Mouse (Mus musculus): Measurements from ENCODE around the gene Ntsr1.

Gene Ntsr1

GRCm38 (mm10) chr2:180508455-180509115 is 8.8 kb downstream of the Ntsr1 start:
- no peak for DNase-seq

DNA sequence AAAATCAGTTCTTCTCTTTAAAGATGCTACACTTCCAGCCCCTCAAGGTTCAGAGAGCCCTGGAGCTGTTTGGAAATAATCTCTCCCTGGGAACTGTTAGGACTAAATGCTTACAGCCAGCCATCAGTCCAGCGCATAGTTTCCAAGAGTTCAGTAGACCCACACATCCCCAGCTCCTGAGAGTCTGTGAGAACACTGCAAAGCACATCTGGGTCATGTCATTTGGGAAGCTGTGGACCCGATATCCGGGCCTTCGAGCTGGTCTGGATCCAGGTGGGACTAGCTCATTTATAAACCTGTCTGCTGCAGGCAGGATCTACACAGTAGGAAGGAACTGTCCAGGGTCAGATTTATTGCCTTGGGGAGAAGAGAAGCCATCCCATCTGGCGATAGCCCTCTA is 11.1 kb downstream of the Ntsr1 start:
- no peak for DNase-seq

DNA sequence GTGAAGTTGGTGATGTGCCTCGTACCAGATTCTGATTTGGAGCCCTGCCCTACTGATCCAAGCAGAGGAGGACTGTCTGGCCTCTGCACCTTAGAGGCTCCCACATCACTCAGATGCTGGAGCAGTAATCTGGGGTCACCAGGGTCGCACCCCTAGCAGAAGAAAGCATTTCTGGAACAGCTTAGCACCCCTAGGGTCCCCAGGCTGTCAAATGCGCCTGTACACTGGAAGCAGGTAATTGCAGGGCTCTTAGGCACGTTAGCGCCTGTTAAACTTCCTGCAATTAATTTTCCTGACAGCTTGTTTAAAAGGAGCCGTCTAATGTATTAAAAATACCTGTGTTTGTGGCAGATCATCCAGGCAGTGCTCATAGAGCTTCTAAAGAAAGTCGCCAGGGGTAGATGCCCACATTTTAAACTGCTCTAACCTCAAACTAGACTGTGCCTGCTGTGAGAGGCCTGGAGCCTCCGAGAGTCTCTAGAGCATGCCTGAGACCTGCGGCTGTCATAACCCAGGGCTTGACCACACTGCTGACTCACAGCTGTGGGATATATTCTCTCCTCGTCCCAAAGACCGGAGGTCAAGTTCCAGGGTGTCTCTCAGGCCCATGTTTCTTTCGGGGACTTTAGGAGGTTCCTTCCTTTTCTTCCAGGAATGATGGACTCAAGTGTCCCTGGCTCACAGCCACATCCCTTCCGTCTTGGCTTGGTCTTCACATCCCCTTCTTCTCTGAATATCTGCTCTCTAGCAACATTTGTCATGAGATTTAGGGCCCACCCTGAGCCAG is 12.3 kb downstream of the Ntsr1 start:
- DNase-seq, result no peak

DNA sequence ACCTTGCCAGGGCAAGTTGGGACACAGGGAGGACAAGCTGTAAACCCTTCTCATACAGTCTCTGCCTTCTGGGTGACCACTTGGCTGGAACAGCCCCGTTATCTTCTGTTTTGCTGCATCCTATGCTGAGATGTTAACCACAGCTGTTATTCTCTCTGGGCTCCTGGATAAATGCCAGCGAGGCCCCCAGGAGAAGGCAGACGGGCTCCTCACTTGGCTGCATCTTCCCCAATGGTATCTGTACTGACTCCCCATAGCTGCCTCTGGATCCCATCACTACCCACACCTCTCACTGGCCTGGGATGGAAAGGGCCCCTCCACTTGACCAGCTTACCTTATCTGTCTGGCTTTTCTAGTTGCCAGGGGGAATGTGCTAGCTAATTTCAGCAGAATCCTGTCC is 13.2 kb downstream of the Ntsr1 start:
- DNase-seq, result no peak

DNA sequence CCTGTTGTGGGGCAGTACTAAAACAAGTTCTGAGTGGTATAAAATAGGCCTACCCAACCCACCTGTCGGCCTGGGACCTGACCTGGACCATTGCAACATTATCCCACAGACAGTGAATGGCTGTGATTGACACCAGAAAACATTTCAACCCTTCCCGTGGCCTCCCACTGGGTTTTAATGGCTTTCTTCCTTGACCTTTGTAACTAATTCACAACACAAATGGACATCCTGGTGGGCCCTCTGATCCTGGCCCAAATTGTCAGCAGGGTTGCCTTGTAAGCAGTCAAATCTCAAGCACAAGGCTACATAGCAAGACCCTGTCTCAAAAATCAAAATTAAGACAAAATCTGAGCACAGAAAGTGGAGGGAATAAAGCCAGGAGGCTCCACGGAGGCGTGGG is 14.1 kb downstream of the Ntsr1 start:
- no peak for DNase-seq

- no peak for DNase-seq
These were observed 21.9 kb downstream of the Ntsr1 start for GRCm38 (mm10) chr2:180521437-180522221.

GRCm38 (mm10) chr2:180522825-180523224 is 23.0 kb downstream of the Ntsr1 start:
- DNase-seq, result no peak

- DNase-seq, result no peak
These were observed 27.7 kb downstream of the Ntsr1 start for GRCm38 (mm10) chr2:180527447-180527846.

- DNase-seq, result no peak
These were observed 28.1 kb downstream of the Ntsr1 start for GRCm38 (mm10) chr2:180527883-180528282.

GRCm38 (mm10) chr2:180530130-180530529 is 30.4 kb downstream of the Ntsr1 start:
- DNase-seq, result peak; percentile 13

GRCm38 (mm10) chr2:180530584-180530983 is 30.8 kb downstream of the Ntsr1 start:
- DNase-seq, result no peak

DNA sequence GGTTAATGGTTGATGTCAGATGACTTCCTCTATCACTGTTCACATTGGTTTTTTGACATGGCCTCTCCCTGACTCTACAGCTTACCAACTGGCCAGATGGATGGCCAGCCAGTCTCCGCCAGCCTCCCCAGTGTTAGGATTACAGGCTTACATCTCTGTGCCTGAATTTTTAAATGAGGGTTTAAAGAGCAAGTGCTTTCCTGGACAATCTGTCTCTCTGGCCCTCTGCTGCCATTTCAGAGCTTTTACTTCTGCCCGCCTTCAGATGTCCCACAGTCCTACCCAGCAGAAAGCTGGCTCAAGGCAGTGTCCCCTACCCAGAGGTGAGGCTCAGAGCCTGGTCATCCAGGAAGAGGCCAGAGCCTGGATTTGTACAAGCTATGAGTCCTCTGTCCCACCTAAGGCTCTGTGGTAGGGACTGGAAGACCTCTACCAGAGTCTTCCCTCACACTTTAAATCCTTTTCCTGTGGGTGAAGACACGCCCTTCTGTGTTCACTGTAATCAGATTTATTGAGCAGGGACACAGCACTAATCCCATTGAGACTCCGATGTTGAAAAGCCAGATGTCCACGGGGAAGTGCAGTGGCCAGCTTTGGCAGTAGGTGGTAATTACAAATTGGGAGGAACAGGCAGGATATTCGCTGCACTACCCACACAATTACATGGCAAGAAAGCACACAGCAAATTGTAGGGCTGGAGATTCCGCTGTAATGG is 32.1 kb downstream of the Ntsr1 start:
- no peak for DNase-seq

DNA sequence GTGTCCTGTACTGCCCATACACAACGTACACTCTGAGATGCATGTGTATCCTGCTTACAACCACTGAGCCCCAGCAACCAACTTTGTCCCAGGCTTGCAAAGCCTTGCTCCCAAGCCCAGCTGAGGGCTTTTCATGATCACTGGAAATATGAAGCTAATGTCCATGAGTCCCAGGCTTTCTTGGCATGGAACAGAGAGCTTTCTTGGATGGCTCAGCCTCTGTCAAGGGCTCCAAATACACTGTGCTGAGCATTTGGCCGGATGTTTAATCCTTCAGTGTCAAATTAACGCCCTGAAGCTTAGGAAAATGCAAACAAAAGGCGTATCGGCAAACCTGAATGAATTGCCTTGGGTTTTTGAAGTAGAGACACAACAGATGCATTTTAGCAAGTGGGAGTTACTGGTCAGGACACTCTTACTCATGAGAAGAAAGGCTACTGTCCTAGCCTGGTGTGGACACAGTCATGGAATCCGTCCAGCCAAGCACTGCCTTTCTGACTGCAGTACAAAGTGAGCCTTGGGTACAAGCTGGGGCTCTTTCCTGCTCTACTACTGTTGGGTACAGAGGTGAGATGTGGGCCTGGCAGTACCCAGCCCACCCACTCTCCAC is 32.7 kb downstream of the Ntsr1 start:
- DNase-seq, result no peak

- no peak for DNase-seq
These were observed 33.5 kb downstream of the Ntsr1 start for GRCm38 (mm10) chr2:180533237-180533636.

- no peak for DNase-seq
These were observed 43.9 kb downstream of the Ntsr1 start for GRCm38 (mm10) chr2:180543675-180544074.

DNA sequence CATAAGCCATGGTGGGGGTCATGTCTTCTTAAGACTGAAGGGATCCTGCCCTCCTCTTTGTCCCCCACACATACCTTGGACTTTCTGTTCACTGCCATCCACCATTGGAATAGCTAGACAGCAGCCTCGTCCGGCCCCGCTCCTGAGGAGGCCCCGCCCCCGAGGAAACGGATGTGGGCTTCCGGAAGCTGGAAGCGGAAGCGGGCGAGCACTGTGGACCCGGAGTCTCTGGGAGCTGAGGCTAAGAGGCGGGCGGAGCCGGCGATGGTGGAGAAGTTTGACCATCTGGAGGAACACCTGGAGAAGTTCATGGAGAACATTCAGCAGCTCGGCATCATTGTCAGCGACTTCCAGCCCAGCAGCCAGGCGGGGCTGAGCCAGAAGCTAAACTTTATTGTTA is 45.3 kb downstream of the Ntsr1 start:
- DNase-seq, result no peak

DNA sequence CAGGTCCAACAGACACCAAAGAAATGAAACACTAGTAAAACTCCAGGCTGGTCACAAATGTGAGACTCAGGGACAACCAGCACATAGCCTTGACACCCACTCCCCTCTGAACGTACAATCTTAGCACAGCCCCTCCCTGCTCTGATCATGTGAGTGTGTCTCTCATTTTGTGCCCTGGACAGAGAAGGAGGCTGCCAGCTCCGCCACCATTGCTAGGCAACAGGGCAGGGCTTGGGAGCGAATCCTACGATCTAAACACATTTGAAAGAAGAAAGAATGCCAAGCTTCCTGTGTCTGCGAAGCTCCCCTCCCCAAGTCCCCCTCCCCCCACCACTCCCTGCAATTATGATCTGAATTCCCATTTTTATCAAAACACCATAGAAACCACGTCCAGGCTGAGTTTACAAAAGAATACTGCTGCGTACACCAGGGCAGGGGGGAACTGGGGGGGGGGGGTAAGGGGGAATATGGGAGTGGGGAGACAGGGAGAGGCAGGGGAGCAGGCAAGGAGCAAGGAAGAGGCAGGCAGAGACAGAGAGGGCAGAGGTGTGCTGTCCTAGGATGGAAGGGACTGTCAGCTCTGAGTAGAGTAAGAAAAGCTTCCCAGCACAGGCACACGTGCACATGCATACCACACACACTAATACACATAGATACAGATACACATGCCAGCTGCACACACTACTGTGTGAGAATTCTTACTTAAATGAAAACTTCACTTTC is 47.8 kb downstream of the Ntsr1 start:
- DNase-seq, result no peak

DNA sequence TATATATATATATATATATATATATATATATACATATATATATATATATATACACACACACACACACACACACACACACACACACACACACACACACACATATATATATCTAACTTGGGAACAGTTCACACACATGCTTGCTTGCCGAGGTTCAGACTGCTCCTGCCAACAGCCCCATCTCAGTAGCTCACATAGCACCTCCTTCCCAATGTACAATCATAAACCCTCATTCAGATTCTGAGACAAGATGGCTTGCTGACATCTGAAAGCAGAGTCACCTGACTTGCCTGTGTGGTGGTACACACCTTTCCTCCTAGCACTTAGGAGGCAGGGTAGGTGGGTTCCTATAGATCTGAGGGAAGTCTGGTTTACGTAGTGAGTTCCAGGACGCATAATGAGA is 52.6 kb downstream of the Ntsr1 start:
- no peak for DNase-seq

DNA sequence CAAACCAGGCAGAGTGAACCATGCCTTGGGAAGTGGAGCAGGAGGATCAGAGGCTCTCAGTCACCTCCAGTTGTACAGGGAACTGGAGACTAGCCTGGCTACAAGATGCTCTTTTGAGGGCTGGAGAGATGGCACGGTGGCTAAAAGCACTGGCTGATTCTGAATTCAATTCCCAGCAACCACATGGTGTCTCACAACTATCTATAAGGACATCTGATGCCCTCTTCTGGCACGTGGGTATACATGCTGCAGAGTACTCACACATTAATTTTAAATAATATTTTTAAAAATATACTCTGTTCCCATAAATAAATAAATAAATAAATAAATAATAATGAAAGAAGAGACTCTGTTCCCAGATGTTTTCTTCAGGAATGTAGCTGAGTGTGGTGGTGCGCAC is 55.4 kb downstream of the Ntsr1 start:
- no peak for DNase-seq

DNA sequence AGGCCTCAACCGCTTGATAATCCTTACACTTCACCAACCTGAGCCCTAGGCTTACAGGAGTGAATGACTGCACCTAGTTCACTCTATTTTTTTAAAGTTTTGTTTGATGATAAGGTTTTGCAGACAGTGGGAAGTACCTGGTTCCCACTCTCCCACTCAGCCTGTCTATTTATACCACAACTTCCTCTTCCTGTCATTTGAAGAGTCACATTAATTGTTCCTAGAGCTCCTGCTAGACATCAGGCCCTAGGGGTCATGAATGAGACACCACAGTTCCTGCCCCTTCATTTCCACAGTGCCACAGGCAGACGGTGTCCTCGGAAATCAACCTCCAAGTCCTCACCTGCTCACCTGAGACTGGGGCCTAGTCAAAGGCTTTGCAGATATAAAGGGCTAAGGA is 56.7 kb downstream of the Ntsr1 start:
- DNase-seq, result no peak

DNA sequence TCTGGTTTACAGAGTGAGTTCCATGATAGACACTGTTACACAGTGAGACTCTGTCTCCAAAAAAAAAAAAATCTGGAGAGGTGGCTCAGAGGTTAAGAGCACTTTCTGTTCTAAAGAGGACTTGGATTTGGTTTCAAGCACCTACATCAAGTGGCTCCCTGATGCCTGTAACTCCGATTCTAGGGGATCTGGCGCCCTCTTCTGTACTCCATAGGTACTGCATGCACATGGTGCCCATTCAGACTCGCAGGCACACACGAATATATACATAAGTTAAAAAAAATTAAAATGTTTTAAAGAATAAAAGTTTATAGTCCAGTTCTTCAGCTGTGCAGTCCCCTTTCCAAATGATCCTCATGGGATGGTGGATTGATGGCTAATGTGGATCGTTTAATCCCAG is 60.5 kb downstream of the Ntsr1 start:
- DNase-seq, result no peak

DNA sequence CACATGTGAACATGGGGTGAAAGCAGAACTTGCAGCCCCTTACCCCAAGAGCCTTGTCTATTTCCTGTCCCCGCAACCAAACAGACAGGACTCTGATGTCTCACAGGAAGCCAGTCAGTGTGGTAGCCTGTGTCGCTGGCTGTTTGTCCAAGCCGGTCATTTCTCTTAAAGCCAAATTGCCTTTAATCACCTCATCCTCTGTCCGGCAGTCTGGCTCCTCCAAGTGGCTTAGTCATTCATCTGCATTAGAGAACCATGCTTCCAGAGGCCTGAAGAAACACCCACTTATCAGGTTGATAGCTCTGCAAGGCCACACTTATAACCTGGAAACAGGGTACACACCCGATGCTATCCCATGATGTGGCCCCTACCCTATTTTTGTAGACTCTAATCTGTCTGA is 62.4 kb downstream of the Ntsr1 start:
- no peak for DNase-seq
